Mouse (Mus musculus) neural tube, embryonic 12.5 days (tissue): ENCODE data around the gene A530084C06Rik. TPM values are rescaled to one million over a fixed set of nuclear protein-coding genes. Genes with fewer than 3 reads are reported as not detected.
A peak's percentile ranks its signal among the peaks of the same experiment; 100 is the strongest.

Experiments
- ATAC-seq: fragments of 200-750 bp; cut with Nextera tagmentation; 2 replicates; pipeline ENCODE4 v1.8.0; 2017; ENCODE audit warnings: low read depth, mild to moderate bottlenecking, moderate TSS enrichment, moderate library complexity; ENCODE audit not compliant: low FRiP score
- H3K27ac ChIP-seq: fragments of 300-500 bp; sonication (generic); 2 replicates; pipeline ENCODE4 v1.5.1; 2016
- H3K27me3 ChIP-seq: fragments of 300-500 bp; sonication (generic); replicated peaks from 2 replicates; pipeline ENCODE4 v1.6.1; 2016; ENCODE audit warnings: mild to moderate bottlenecking
- H3K36me3 ChIP-seq: fragments of 300-500 bp; sonication (generic); 2 replicates; pipeline ENCODE4 v1.6.1; 2016; ENCODE audit warnings: mild to moderate bottlenecking
- H3K4me1 ChIP-seq: fragments of 300-500 bp; sonication (generic); 2 replicates; pipeline ENCODE4 v1.6.1; 2016
- H3K4me2 ChIP-seq: fragments of 300-500 bp; sonication (generic); replicated peaks from 2 replicates; pipeline ENCODE4 v1.6.1; 2016; ENCODE audit warnings: mild to moderate bottlenecking
- H3K4me3 ChIP-seq: fragments of 300-500 bp; sonication (generic); 2 replicates; pipeline ENCODE4 v1.5.1; 2016
- H3K9ac ChIP-seq: fragments of 300-500 bp; sonication (generic); 2 replicates; pipeline ENCODE4 v1.6.1; 2016; ENCODE audit warnings: mild to moderate bottlenecking
- H3K9me3 ChIP-seq: fragments of 300-500 bp; sonication (generic); 2 replicates; pipeline ENCODE4 v1.6.1; 2016; ENCODE audit warnings: mild to moderate bottlenecking
- WGBS: fragments of 180-500 bp; shearing (Covaris S2); methylation state at CpG from one replicate; pipeline ENCODE4 v1.1.7; 2016; 5-methylcytosine and 5-hydroxymethylcytosine counted together
- polyA plus RNA-seq: library from polyadenylated mRNA; unstranded; fragments of >200 nt; fragmentation: Nextera tagmentation; extraction: Ambion mirVana; gene quantifications from 2 replicates; pipeline ENCODE4 v1.2.1, GENCODE M21; 2016

The A530084C06Rik gene
- polyA plus RNA-seq = not detected in 2 replicates

GRCm38 (mm10) chr13:31558521-31559418 is at the start of gene A530084C06Rik:
Gene A530084C06Rik (minus strand): TSS chr13:31559333.
- H3K9me3 ChIP-seq = no peaks in the 10 kb centered on the region
- peaks cover 26% of the 10 kb centered on the region for H3K4me1 ChIP-seq
- peaks cover 87% of the 10 kb centered on the region for H3K27me3 ChIP-seq
- peak within 1 kb of the TSS; percentile 51 for H3K4me3 ChIP-seq
- no peaks in the 10 kb centered on the region for H3K36me3 ChIP-seq
- WGBS = under 1% methylated on average over 87 of the region's 88 CpGs
- peak; percentile 38 for ATAC-seq
- no peak within 1 kb of the TSS for H3K27ac ChIP-seq
- peak within 1 kb of the TSS; percentile 90 for H3K4me2 ChIP-seq
- H3K9ac ChIP-seq = peak within 1 kb of the TSS; percentile 49

- Histone ChIP-seq H3K9me3 (no peaks in the 10 kb centered on the region), H3K4me3 (no peak overlapping the region), H3K27ac (no peak overlapping the region), H3K36me3 (no peaks in the 10 kb centered on the region), H3K4me2 (no peak overlapping the region), H3K27me3 (no peaks in the 10 kb centered on the region), H3K9ac (no peak overlapping the region), H3K4me1 (no peaks in the 10 kb centered on the region)
- ATAC-seq = no peak
- WGBS = 70% methylated on average over 6 of the region's 6 CpGs
These were observed 44.8 kb upstream of the A530084C06Rik start for GRCm38 (mm10) chr13:31603964-31604363.

GRCm38 (mm10) chr13:31599576-31599975 is 40.4 kb upstream of the A530084C06Rik start:
- WGBS = 84% methylated on average over 5 of the region's 5 CpGs

GRCm38 (mm10) chr13:31587341-31587740 is 28.2 kb upstream of the A530084C06Rik start:
- 81% methylated on average over 5 of the region's 5 CpGs for WGBS
- ATAC-seq = no peak
- H3K27ac ChIP-seq = no peak overlapping the region

More at GRCm38 (mm10) chr13:31599576-31599975, 40.4 kb upstream of the A530084C06Rik start:
- Histone ChIP-seq H3K27me3 (no peaks in the 10 kb centered on the region), H3K27ac (no peak overlapping the region), H3K4me1 (no peaks in the 10 kb centered on the region), H3K36me3 (no peaks in the 10 kb centered on the region), H3K4me2 (no peak overlapping the region), H3K9me3 (no peaks in the 10 kb centered on the region), H3K4me3 (no peak overlapping the region), H3K9ac (no peak overlapping the region)
- no peak for ATAC-seq

GRCm38 (mm10) chr13:31579866-31580265 is 20.7 kb upstream of the A530084C06Rik start:
- Histone ChIP-seq H3K9me3 (no peaks in the 10 kb centered on the region), H3K27me3 (0 out of 2 replicates have a peak, but pooled peaks cover 6% of the 10 kb centered on the region), H3K4me3 (no peak overlapping the region), H3K4me1 (no peaks in the 10 kb centered on the region), H3K27ac (no peak overlapping the region), H3K36me3 (no peaks in the 10 kb centered on the region), H3K4me2 (no peak overlapping the region), H3K9ac (no peak overlapping the region)
- WGBS = 73% methylated on average over 9 of the region's 9 CpGs
- no peak for ATAC-seq

More at GRCm38 (mm10) chr13:31587341-31587740, 28.2 kb upstream of the A530084C06Rik start:
- Histone ChIP-seq H3K9ac (no peak overlapping the region), H3K4me3 (no peak overlapping the region), H3K4me1 (no peaks in the 10 kb centered on the region), H3K27me3 (no peaks in the 10 kb centered on the region), H3K36me3 (no peaks in the 10 kb centered on the region), H3K9me3 (no peaks in the 10 kb centered on the region), H3K4me2 (no peak overlapping the region)

GRCm38 (mm10) chr13:31578389-31578788 is 19.3 kb upstream of the A530084C06Rik start:
- no peak for ATAC-seq
- H3K4me1 ChIP-seq = no peaks in the 10 kb centered on the region

GRCm38 (mm10) chr13:31577576-31577975 is 18.4 kb upstream of the A530084C06Rik start:
- ATAC-seq = no peak
- Histone ChIP-seq H3K27me3 (0 out of 2 replicates have a peak, but pooled peaks cover 6% of the 10 kb centered on the region), H3K4me2 (no peak overlapping the region), H3K9me3 (no peaks in the 10 kb centered on the region), H3K4me1 (no peaks in the 10 kb centered on the region), H3K36me3 (no peaks in the 10 kb centered on the region), H3K9ac (no peak overlapping the region), H3K27ac (no peak overlapping the region), H3K4me3 (no peak overlapping the region)
- 32% methylated on average over 6 of the region's 6 CpGs for WGBS

More at GRCm38 (mm10) chr13:31578389-31578788, 19.3 kb upstream of the A530084C06Rik start:
- Histone ChIP-seq H3K27me3 (0 out of 2 replicates have a peak, but pooled peaks cover 6% of the 10 kb centered on the region), H3K9ac (no peak overlapping the region), H3K9me3 (no peaks in the 10 kb centered on the region), H3K4me3 (no peak overlapping the region), H3K4me2 (no peak overlapping the region), H3K27ac (no peak overlapping the region), H3K36me3 (no peaks in the 10 kb centered on the region)
- WGBS = 46% methylated on average over 10 of the region's 10 CpGs

GRCm38 (mm10) chr13:31576696-31577095 is 17.6 kb upstream of the A530084C06Rik start:
- Histone ChIP-seq H3K4me1 (no peaks in the 10 kb centered on the region), H3K9ac (no peak overlapping the region), H3K4me3 (no peak overlapping the region), H3K9me3 (no peaks in the 10 kb centered on the region), H3K4me2 (no peak overlapping the region), H3K27ac (no peak overlapping the region), H3K36me3 (no peaks in the 10 kb centered on the region), H3K27me3 (0 out of 2 replicates have a peak, but pooled peaks cover 6% of the 10 kb centered on the region)
- 23% methylated on average over 4 of the region's 4 CpGs for WGBS
- no peak for ATAC-seq

GRCm38 (mm10) chr13:31574627-31575026 is 15.5 kb upstream of the A530084C06Rik start:
- no peak overlapping the region for H3K4me2 ChIP-seq
- H3K27ac ChIP-seq = no peak overlapping the region
- no peaks in the 10 kb centered on the region for H3K36me3 ChIP-seq
- H3K27me3 ChIP-seq = no peaks in the 10 kb centered on the region
- H3K4me1 ChIP-seq = no peaks in the 10 kb centered on the region
- WGBS = 82% methylated on average over 3 of the region's 3 CpGs
- no peaks in the 10 kb centered on the region for H3K9me3 ChIP-seq
- no peak overlapping the region for H3K4me3 ChIP-seq
- no peak overlapping the region for H3K9ac ChIP-seq
- ATAC-seq = no peak

GRCm38 (mm10) chr13:31572806-31573508 is 13.8 kb upstream of the A530084C06Rik start:
- no peak overlapping the region for H3K4me3 ChIP-seq
- no peak for ATAC-seq
- 90% methylated on average over 10 of the region's 10 CpGs for WGBS

GRCm38 (mm10) chr13:31567617-31568294 is 8.6 kb upstream of the A530084C06Rik start:
- no peaks in the 10 kb centered on the region for H3K4me1 ChIP-seq
- H3K27me3 ChIP-seq = peaks cover 9% of the 10 kb centered on the region
- no peak for ATAC-seq
- H3K4me3 ChIP-seq = no peak overlapping the region
- H3K4me2 ChIP-seq = no peak overlapping the region
- no peaks in the 10 kb centered on the region for H3K36me3 ChIP-seq
- H3K9me3 ChIP-seq = no peaks in the 10 kb centered on the region
- WGBS = 89% methylated on average over 6 of the region's 6 CpGs
- no peak overlapping the region for H3K9ac ChIP-seq
- H3K27ac ChIP-seq = no peak overlapping the region

More at GRCm38 (mm10) chr13:31572806-31573508, 13.8 kb upstream of the A530084C06Rik start:
- no peak overlapping the region for H3K27ac ChIP-seq
- H3K36me3 ChIP-seq = no peaks in the 10 kb centered on the region
- H3K9me3 ChIP-seq = no peaks in the 10 kb centered on the region
- no peak overlapping the region for H3K9ac ChIP-seq
- H3K27me3 ChIP-seq = no peaks in the 10 kb centered on the region
- no peak overlapping the region for H3K4me2 ChIP-seq
- no peaks in the 10 kb centered on the region for H3K4me1 ChIP-seq
